Mouse (Mus musculus) forelimb bud, embryonic 11.5 days (tissue): ENCODE results near the gene Srsf3.
"Not testable (repeated sequence)": the region's sequence is repeated elsewhere in the genome, so short reads cannot be mapped to it uniquely, and the experiment has no call there.

Source experiments
- DNase-seq: peaks from one replicate; pipeline ENCODE4 v3.0.0-alpha.2; 2012; ENCODE audit warnings: low read depth, low spot score

Gene Srsf3

GRCm38 (mm10) chr17:29032274-29033069 is at the start of gene Srsf3:
Gene Srsf3 (plus strand): TSS chr17:29032628.
- peak; percentile 98 for DNase-seq

GRCm38 (mm10) chr17:28984724-28985420 is 47.6 kb upstream of the Srsf3 start:
- DNase-seq: no peak

GRCm38 (mm10) chr17:28986833-28987232 is 45.6 kb upstream of the Srsf3 start:
- DNase-seq: peak; percentile 47

GRCm38 (mm10) chr17:28987713-28988112 is 44.7 kb upstream of the Srsf3 start:
- DNase-seq: peak; percentile 53

- no peak for DNase-seq
Observed at GRCm38 (mm10) chr17:28988291-28988690, 44.1 kb upstream of the Srsf3 start.

GRCm38 (mm10) chr17:28988996-28989395 is 43.4 kb upstream of the Srsf3 start:
- no peak for DNase-seq

GRCm38 (mm10) chr17:28990060-28990459 is 42.4 kb upstream of the Srsf3 start:
- no peak for DNase-seq

- no peak for DNase-seq
Observed at GRCm38 (mm10) chr17:28991286-28991685, 41.1 kb upstream of the Srsf3 start.

GRCm38 (mm10) chr17:28992105-28992504 is 40.3 kb upstream of the Srsf3 start:
- DNase-seq: no peak

GRCm38 (mm10) chr17:28993004-28993403 is 39.4 kb upstream of the Srsf3 start:
- not testable (repeated sequence) for DNase-seq

GRCm38 (mm10) chr17:28994615-28995014 is 37.8 kb upstream of the Srsf3 start:
- no peak for DNase-seq

GRCm38 (mm10) chr17:29000465-29000864 is 32.0 kb upstream of the Srsf3 start:
- no peak for DNase-seq

- DNase-seq: no peak
Observed at GRCm38 (mm10) chr17:29003740-29004139, 28.7 kb upstream of the Srsf3 start.

GRCm38 (mm10) chr17:29005002-29005401 is 27.4 kb upstream of the Srsf3 start:
- DNase-seq: no peak

- no peak for DNase-seq
Observed at GRCm38 (mm10) chr17:29006812-29007211, 25.6 kb upstream of the Srsf3 start.

- DNase-seq: no peak
Observed at GRCm38 (mm10) chr17:29007243-29007640, 25.2 kb upstream of the Srsf3 start.

GRCm38 (mm10) chr17:29007641-29008325 is 24.6 kb upstream of the Srsf3 start, which contains the start of gene Stk38:
Gene Stk38 (minus strand): TSS chr17:29007995.
- DNase-seq: peak; percentile 86

- DNase-seq: no peak
Observed at GRCm38 (mm10) chr17:29008326-29008650, 24.1 kb upstream of the Srsf3 start.

- no peak for DNase-seq
Observed at GRCm38 (mm10) chr17:29009181-29009580, 23.2 kb upstream of the Srsf3 start.

GRCm38 (mm10) chr17:29014235-29014634 is 18.2 kb upstream of the Srsf3 start:
- no peak for DNase-seq

GRCm38 (mm10) chr17:29015638-29016037 is 16.8 kb upstream of the Srsf3 start:
- DNase-seq: no peak

- no peak for DNase-seq
Observed at GRCm38 (mm10) chr17:29016705-29017104, 15.7 kb upstream of the Srsf3 start.
